In genomic region chr15:5184668-5185330, GRCm38 (mm10) we compare ENCODE assay signal across 7 mouse cellular contexts. TPM values are rescaled to one million over a fixed set of nuclear protein-coding genes. Genes with fewer than 3 reads are reported as not detected.
DNase-seq lines count a peak whose midpoint lies in the region; ATAC-seq and TF ChIP-seq lines count a peak whose summit lies in the region.

No protein-coding gene starts in this region.

- no peak; the same call in 1 of the 2 replicates for ATAC-seq in limb, embryonic 14.5 days (ENCODE audit: low FRiP score, low read depth)

- peak overlapping the region; percentile 94 for H3K4me3 ChIP-seq in limb, embryonic 14.5 days (replicated peaks; ENCODE audit: low read length)

- no peaks in the 10 kb centered on the region for H3K9me3 ChIP-seq in limb, embryonic 14.5 days (ENCODE audit: control insufficient read depth, low read length)

- no peak for TF ChIP-seq POLR2A in limb, embryonic 14.5 days (IDR thresholded peaks at IDR 0.05; ENCODE audit: borderline replicate concordance, extremely low read depth, insufficient read depth, insufficient read length)

- H3K4me1 ChIP-seq in limb, embryonic 14.5 days (ENCODE audit: control insufficient read depth, insufficient read depth, low read length), result peaks cover 8% of the 10 kb centered on the region

- no peaks in the 10 kb centered on the region for H3K27me3 ChIP-seq in limb, embryonic 14.5 days (ENCODE audit: control insufficient read depth, insufficient read depth, low read length)
- H3K27me3 ChIP-seq in splenic B cell, adult 2 months (ENCODE audit: control insufficient read depth, insufficient read depth, low read length, poor library complexity, severe bottlenecking), result no peaks in the 10 kb centered on the region

- H3K4me2 ChIP-seq in limb, embryonic 14.5 days (replicated peaks; ENCODE audit: low read depth, low read length, severe bottlenecking), result peak overlapping the region; percentile 74

- H3K9ac ChIP-seq in limb, embryonic 14.5 days (ENCODE audit: low read depth, low read length, severe bottlenecking), result peak overlapping the region; percentile 77

- 42% methylated on average over 10 of the region's 11 CpGs for WGBS in limb, embryonic 14.5 days

- H3K27ac ChIP-seq in limb, embryonic 14.5 days (replicated peaks; ENCODE audit: low read depth, low read length), result peak overlapping the region; percentile 72

- peak; percentile 35 for DNase-seq in retina, postnatal 1 day
- DNase-seq in retina, embryonic 14.5 days (ENCODE audit: low spot score), result no peak
- DNase-seq in brain, adult 2 months (ENCODE audit: low read depth, low spot score), result peak; percentile 27
- peak; percentile 21 for DNase-seq in heart, adult 8-10 months (ENCODE audit: low spot score)
- no peak for DNase-seq in limb, embryonic 14.5 days (ENCODE audit: low spot score)
- peak; percentile 38 for DNase-seq in splenic B cell, adult 2 months (ENCODE audit: low read depth, low spot score)
- no peak for DNase-seq in layer of hippocampus, adult 8-10 months (ENCODE audit: low spot score in 2 of 2)

- peaks cover 8% of the 10 kb centered on the region; the same call in 1 of the 2 replicates for H3K36me3 ChIP-seq in limb, embryonic 14.5 days (ENCODE audit: control insufficient read depth, insufficient read depth, low read length)
- no peaks in the 10 kb centered on the region for H3K36me3 ChIP-seq in splenic B cell, adult 2 months (ENCODE audit: control insufficient read depth, insufficient read depth, low read length, poor library complexity, severe bottlenecking)

RNA-seq across cellular contexts. Expression of gene Ttc33, which starts 0.5 kb away (rescaled TPM):
- 10 to 100 TPM; 41.9 to 46.4 (median 43.9) TPM for total RNA-seq in heart, adult 8-10 months (2022)
- 11.6 and 19.0 TPM in 2 replicates for polyA plus RNA-seq in limb, embryonic 14.5 days (2012; rRNA removed)
- polyA plus RNA-seq in limb, embryonic 14.5 days (2014; fragmentation: Nextera tagmentation; extraction: Ambion mirVana), result 38.4 and 43.0 TPM in 2 replicates
- 10 to 100 TPM; 75.5 to 85.2 (median 82.2) TPM for total RNA-seq in layer of hippocampus, adult 8-10 months (2022)

RNA-seq across cellular contexts. Expression of gene Prkaa1, which starts 41.1 kb away (rescaled TPM):
- total RNA-seq in heart, adult 8-10 months (2022), result 10 to 100 TPM; 12.1 to 14.4 (median 13.9) TPM
- polyA plus RNA-seq in limb, embryonic 14.5 days (2012; rRNA removed), result 13.4 and 13.5 TPM in 2 replicates
- polyA plus RNA-seq in limb, embryonic 14.5 days (2014; fragmentation: Nextera tagmentation; extraction: Ambion mirVana), result 17.7 and 20.4 TPM in 2 replicates
- 10 to 100 TPM; 24.6 to 25.5 (median 24.8) TPM for total RNA-seq in layer of hippocampus, adult 8-10 months (2022)

RNA-seq across cellular contexts. Expression of gene Ptger4, which starts 59.2 kb away (rescaled TPM):
- 1 to 10 TPM; 2.6 to 4.1 (median 3.1) TPM for total RNA-seq in heart, adult 8-10 months (2022)
- polyA plus RNA-seq in limb, embryonic 14.5 days (2012; rRNA removed), result 3.4 and 5.2 TPM in 2 replicates
- 4.7 and 4.9 TPM in 2 replicates for polyA plus RNA-seq in limb, embryonic 14.5 days (2014; fragmentation: Nextera tagmentation; extraction: Ambion mirVana)
- total RNA-seq in layer of hippocampus, adult 8-10 months (2022), result 1 to 10 TPM in 3 of 4 experiments, under 1 TPM in 1; 0.64 to 1.6 (median 1.2) TPM

Comparison
In these comparisons a context has a peak if more than half of its experiments do, and no peak if none do; other contexts are left out.
1. DNase-seq: peak in retina, postnatal 1 day (single experiment), brain, adult 2 months (single experiment), heart, adult 8-10 months (single experiment) and splenic B cell, adult 2 months (single experiment); none in retina, embryonic 14.5 days (single experiment), limb, embryonic 14.5 days (single experiment) and layer of hippocampus, adult 8-10 months (0 of 2).